Mouse (Mus musculus): ENCODE data around the gene Coa7.

The Coa7 gene

GRCm38 (mm10) chr4:108387106-108387505 lies 59.2 kb downstream of the Coa7 start:
- no peaks in the 10 kb centered on the region for H3K36me3 ChIP-seq (ENCODE audit: control insufficient read depth, insufficient read depth, low read length, poor library complexity, severe bottlenecking)
- no peak for DNase-seq (ENCODE audit: low read depth, low spot score)
- H3K27me3 ChIP-seq (ENCODE audit: control insufficient read depth, insufficient read depth, low read length, poor library complexity, severe bottlenecking) = no peaks in the 10 kb centered on the region; the same call in 1 of the 2 replicates

- peak; percentile 26 for DNase-seq (ENCODE audit: low read depth, low spot score)
- no peaks in the 10 kb centered on the region; the same call in 1 of the 2 replicates for H3K27me3 ChIP-seq (ENCODE audit: control insufficient read depth, insufficient read depth, low read length, poor library complexity, severe bottlenecking)
- no peaks in the 10 kb centered on the region for H3K36me3 ChIP-seq (ENCODE audit: control insufficient read depth, insufficient read depth, low read length, poor library complexity, severe bottlenecking)
These were observed 59.8 kb downstream of the Coa7 start for GRCm38 (mm10) chr4:108387681-108388253.

- DNase-seq (ENCODE audit: low read depth, low spot score) = no peak
- Histone ChIP-seq H3K36me3 (ENCODE audit: control insufficient read depth, insufficient read depth, low read length, poor library complexity, severe bottlenecking) (no peaks in the 10 kb centered on the region), H3K27me3 (ENCODE audit: control insufficient read depth, insufficient read depth, low read length, poor library complexity, severe bottlenecking) (no peaks in the 10 kb centered on the region; the same call in 1 of the 2 replicates)
These were observed 60.8 kb downstream of the Coa7 start for GRCm38 (mm10) chr4:108388741-108389140.

- H3K36me3 ChIP-seq (ENCODE audit: control insufficient read depth, insufficient read depth, low read length, poor library complexity, severe bottlenecking) = no peaks in the 10 kb centered on the region
- no peak for DNase-seq (ENCODE audit: low read depth, low spot score)
- no peaks in the 10 kb centered on the region; the same call in 1 of the 2 replicates for H3K27me3 ChIP-seq (ENCODE audit: control insufficient read depth, insufficient read depth, low read length, poor library complexity, severe bottlenecking)
These were observed 63.2 kb downstream of the Coa7 start for GRCm38 (mm10) chr4:108391124-108391523.

Data from splenic B cell, adult 2 months (primary cell).